Mouse (Mus musculus) kidney, postnatal 0 days (tissue): ENCODE results near the gene Bglap3. TPM values are rescaled to one million over a fixed set of nuclear protein-coding genes. Genes with fewer than 3 reads are reported as not detected.

Experiments
- ATAC-seq: fragments of 200-750 bp; cut with Nextera tagmentation; replicated peaks from 2 replicates; pipeline ENCODE4 v1.8.0; 2017; ENCODE audit warnings: low read depth, moderate number of reproducible peaks, moderate TSS enrichment, moderate library complexity; ENCODE audit not compliant: low FRiP score
- DNase-seq: peaks from one replicate; pipeline ENCODE4 v3.0.0-alpha.2; 2016; ENCODE audit warnings: low spot score
- H3K27ac ChIP-seq: fragments of 300-500 bp; sonication (generic); 2 replicates; pipeline ENCODE4 v1.5.1; 2014; ENCODE audit warnings: mild to moderate bottlenecking
- H3K27me3 ChIP-seq: fragments of 300-500 bp; sonication (generic); 2 replicates; pipeline ENCODE4 v1.6.1; 2014; ENCODE audit warnings: low read length, mixed read lengths; ENCODE audit not compliant: insufficient read depth
- H3K36me3 ChIP-seq: fragments of 300-500 bp; sonication (generic); 2 replicates; pipeline ENCODE4 v1.6.1; 2014; ENCODE audit warnings: low read length, mixed read lengths; ENCODE audit not compliant: insufficient read depth
- H3K4me1 ChIP-seq: fragments of 300-500 bp; sonication (generic); replicated peaks from 2 replicates; pipeline ENCODE4 v1.6.1; 2014; ENCODE audit warnings: antibody characterized with exemption, low read length, mixed read lengths; ENCODE audit not compliant: insufficient read depth
- H3K4me2 ChIP-seq: fragments of 300-500 bp; sonication (generic); 2 replicates; pipeline ENCODE4 v1.6.1; 2014; ENCODE audit warnings: mild to moderate bottlenecking, low read length, moderate library complexity, mixed read lengths
- H3K4me3 ChIP-seq: fragments of 300-500 bp; sonication (generic); replicated peaks from 2 replicates; pipeline ENCODE4 v1.5.1; 2014; ENCODE audit warnings: low read depth, low read length
- H3K9ac ChIP-seq: fragments of 300-500 bp; sonication (generic); 2 replicates; pipeline ENCODE4 v1.6.1; 2014; ENCODE audit warnings: low read depth, low read length
- H3K9me3 ChIP-seq: fragments of 300-500 bp; sonication (generic); replicated peaks from 2 replicates; pipeline ENCODE4 v1.6.1; 2016; ENCODE audit warnings: low read length, inconsistent platforms, mixed read lengths
- CTCF ChIP-seq: IDR thresholded peaks from 2 replicates; pipeline ENCODE4 v1.5.1; 2016; ENCODE audit warnings: antibody characterized with exemption, low read depth, mild to moderate bottlenecking, moderate library complexity
- WGBS: fragments of 180-500 bp; shearing (Covaris S2); extraction: QIAGEN DNeasy Blood & Tissue Kit; methylation state at CpG from one replicate; pipeline ENCODE4 v1.1.7; 2014; 5-methylcytosine and 5-hydroxymethylcytosine counted together
- polyA plus RNA-seq: library from polyadenylated mRNA; unstranded; fragments of >200 nt; fragmentation: Nextera tagmentation; extraction: Ambion mirVana; gene quantifications from 2 replicates; pipeline ENCODE4 v1.2.1, GENCODE M21; 2015

Bglap3 gene
- polyA plus RNA-seq, 1 experiment from 2014 or later = 4.7 TPM

DNA sequence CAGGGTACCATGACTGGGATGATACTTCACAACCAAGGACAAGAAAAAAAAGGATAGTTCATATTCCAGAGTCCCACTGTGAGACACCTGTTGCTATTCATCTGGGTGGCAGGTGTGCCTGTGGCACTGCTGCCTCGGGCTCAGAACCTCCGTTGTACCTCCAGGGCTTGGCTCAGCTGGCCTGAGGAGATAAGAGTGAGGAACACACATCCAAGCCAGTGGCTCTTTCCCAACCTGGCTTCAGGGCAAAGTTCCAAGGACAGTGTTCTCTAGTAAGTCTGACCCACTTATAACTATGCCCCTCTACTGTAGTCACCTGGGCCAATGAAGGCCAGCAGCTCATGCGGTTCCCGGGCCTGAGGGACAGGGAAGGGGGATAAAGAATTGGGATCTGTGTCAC is 39.1 kb upstream of the Bglap3 start:
- H3K4me3 ChIP-seq = no peak overlapping the region
- TF ChIP-seq CTCF = no peak
- no peaks in the 10 kb centered on the region for H3K27me3 ChIP-seq
- 0 out of 2 replicates have a peak, but pooled peaks cover 20% of the 10 kb centered on the region for H3K4me1 ChIP-seq
- no peak overlapping the region for H3K4me2 ChIP-seq
- ATAC-seq (no peak), DNase-seq (no peak)
- no peak overlapping the region for H3K27ac ChIP-seq
- peaks cover 24% of the 10 kb centered on the region for H3K36me3 ChIP-seq
- H3K9me3 ChIP-seq = no peaks in the 10 kb centered on the region
- WGBS = 94% methylated on average over 4 of the region's 4 CpGs
- no peak overlapping the region for H3K9ac ChIP-seq

GRCm38 (mm10) chr3:88410645-88411031 is 38.1 kb upstream of the Bglap3 start:
- H3K4me2 ChIP-seq = peak overlapping the region; percentile 63
- 0 out of 2 replicates have a peak, but pooled peaks cover 20% of the 10 kb centered on the region for H3K4me1 ChIP-seq
- H3K9ac ChIP-seq = no peak overlapping the region
- TF ChIP-seq CTCF = no peak
- DNase-seq (peak; percentile 7), ATAC-seq (no peak)
- 17% methylated on average over 7 of the region's 7 CpGs for WGBS
- H3K27me3 ChIP-seq = no peaks in the 10 kb centered on the region
- peaks cover 17% of the 10 kb centered on the region for H3K36me3 ChIP-seq
- H3K4me3 ChIP-seq = peak overlapping the region; percentile 58
- peak overlapping the region; percentile 97 for H3K27ac ChIP-seq
- H3K9me3 ChIP-seq = no peaks in the 10 kb centered on the region

DNA sequence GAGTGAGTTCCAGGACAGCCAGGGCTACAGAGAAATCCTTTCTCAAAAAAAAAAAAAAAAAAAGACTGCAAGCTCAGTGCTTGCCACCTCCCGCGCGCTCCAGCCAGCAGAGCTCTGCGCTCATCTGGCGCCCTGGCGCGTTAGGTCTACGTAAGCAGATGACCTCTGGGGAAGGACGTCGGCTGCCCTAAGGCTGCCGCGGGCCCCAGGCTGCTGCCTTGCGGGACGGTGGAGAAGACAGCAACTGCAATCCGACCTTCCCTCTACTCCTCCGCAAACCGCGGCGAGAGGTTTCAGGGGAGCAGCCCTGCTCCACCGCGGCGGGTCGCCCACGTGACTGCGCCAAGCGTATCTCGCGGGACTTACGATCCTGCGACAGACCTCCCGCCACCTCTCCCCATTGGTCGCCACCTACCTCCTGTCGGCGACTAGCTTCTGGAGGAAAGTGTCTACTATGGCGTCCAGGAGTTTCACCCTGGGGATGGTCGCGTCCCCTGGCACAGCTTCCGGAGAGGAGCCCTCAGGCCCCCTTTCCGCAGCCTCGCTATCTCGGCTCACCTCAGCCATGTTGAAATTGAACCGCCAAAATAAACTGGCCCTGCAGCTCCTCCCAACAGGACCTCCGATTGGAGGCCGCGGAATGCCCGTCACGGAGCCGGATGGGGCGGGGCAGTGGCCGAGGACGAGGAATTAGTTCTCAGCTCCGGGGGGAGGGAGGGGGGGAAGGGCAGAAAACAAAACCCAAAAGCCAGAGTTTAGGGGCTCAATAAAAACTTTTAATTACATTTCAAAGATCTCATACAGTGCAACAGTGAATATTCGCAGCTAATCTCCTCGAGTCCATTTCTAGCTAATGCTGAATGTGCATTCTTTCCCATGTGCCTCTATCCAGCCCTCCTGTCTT is 37.5 kb upstream of the Bglap3 start, which contains the start of gene Pmf1:
Gene Pmf1, minus strand, starts transcription at position 591 of the 904 bp plus-strand sequence.
- ATAC-seq (peak; percentile 93), DNase-seq (peak; percentile 96)
- peak within 1 kb of the TSS; percentile 97 for H3K27ac ChIP-seq
- peak within 1 kb of the TSS; percentile 58 for H3K4me3 ChIP-seq
- peak within 1 kb of the TSS; percentile 63 for H3K4me2 ChIP-seq
- H3K36me3 ChIP-seq = peaks cover 11% of the 10 kb centered on the region; the same call in 1 of the 2 replicates
- under 1% methylated on average over 54 of the region's 54 CpGs for WGBS
- H3K4me1 ChIP-seq = 0 out of 2 replicates have a peak, but pooled peaks cover 20% of the 10 kb centered on the region
- peak within 1 kb of the TSS; percentile 84 for H3K9ac ChIP-seq
- H3K9me3 ChIP-seq = no peaks in the 10 kb centered on the region
- no peak for TF ChIP-seq CTCF
- H3K27me3 ChIP-seq = no peaks in the 10 kb centered on the region

GRCm38 (mm10) chr3:88408953-88409352 is 36.4 kb upstream of the Bglap3 start:
- Histone ChIP-seq H3K9ac (peak overlapping the region; percentile 84), H3K27me3 (no peaks in the 10 kb centered on the region), H3K4me2 (peak overlapping the region; percentile 63), H3K27ac (peak overlapping the region; percentile 97; the same call in 1 of the 2 replicates), H3K4me3 (peak overlapping the region; percentile 58; the same call in 1 of the 2 replicates), H3K36me3 (0 out of 2 replicates have a peak, but pooled peaks cover 11% of the 10 kb centered on the region), H3K9me3 (no peaks in the 10 kb centered on the region), H3K4me1 (0 out of 2 replicates have a peak, but pooled peaks cover 20% of the 10 kb centered on the region)
- WGBS = 40% methylated on average over 5 of the region's 5 CpGs
- ATAC-seq (no peak), DNase-seq (no peak)
- no peak for TF ChIP-seq CTCF

GRCm38 (mm10) chr3:88407529-88407928 is 35.0 kb upstream of the Bglap3 start:
- DNase-seq (no peak), ATAC-seq (no peak)
- Histone ChIP-seq H3K27ac (no peak overlapping the region), H3K9me3 (no peaks in the 10 kb centered on the region), H3K27me3 (no peaks in the 10 kb centered on the region), H3K4me3 (no peak overlapping the region), H3K36me3 (0 out of 2 replicates have a peak, but pooled peaks cover 7% of the 10 kb centered on the region), H3K4me2 (no peak overlapping the region), H3K4me1 (0 out of 2 replicates have a peak, but pooled peaks cover 20% of the 10 kb centered on the region), H3K9ac (no peak overlapping the region)
- 45% methylated on average over 7 of the region's 7 CpGs for WGBS
- no peak for TF ChIP-seq CTCF

DNA sequence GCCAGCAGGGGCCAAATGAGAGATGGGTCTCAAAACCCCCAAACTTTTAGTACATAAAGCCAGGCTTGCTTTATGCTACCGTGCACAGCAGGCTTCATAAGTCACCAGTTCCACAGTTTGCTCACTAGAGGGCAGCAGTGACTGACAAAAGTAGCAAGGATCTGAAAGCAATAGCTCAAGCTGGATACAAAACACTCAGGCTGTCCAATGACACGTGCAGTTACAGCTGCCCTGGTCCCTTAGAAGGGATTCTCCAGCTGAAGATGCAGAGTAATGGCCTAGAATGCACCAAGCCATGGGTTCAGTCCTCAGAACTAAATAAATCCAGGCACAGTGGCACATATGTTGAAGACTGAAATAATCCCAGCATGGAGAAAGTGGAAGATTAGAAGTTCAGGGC is 34.5 kb upstream of the Bglap3 start:
- peak; percentile 96 for DNase-seq
- peak; percentile 92 for TF ChIP-seq CTCF
- Histone ChIP-seq H3K27ac (no peak overlapping the region), H3K4me1 (0 out of 2 replicates have a peak, but pooled peaks cover 20% of the 10 kb centered on the region), H3K9me3 (no peaks in the 10 kb centered on the region), H3K4me3 (no peak overlapping the region), H3K4me2 (no peak overlapping the region), H3K36me3 (0 out of 2 replicates have a peak, but pooled peaks cover 5% of the 10 kb centered on the region), H3K9ac (no peak overlapping the region), H3K27me3 (no peaks in the 10 kb centered on the region)
- 0% methylated on average over 2 of the region's 2 CpGs for WGBS
- ATAC-seq = no peak
